Mouse (Mus musculus): ENCODE data around the gene 2810004N23Rik. TPM values are rescaled to one million over a fixed set of nuclear protein-coding genes. Genes with fewer than 3 reads are reported as not detected.
A peak's percentile ranks its signal among the peaks of the same experiment; 100 is the strongest.

The 2810004N23Rik gene
- total RNA-seq, 2 experiments from 2014 or later: 20.3 to 21.6 TPM

- no peak for DNase-seq (ENCODE audit: low spot score in 2 of 2)
- intact Hi-C loops (cut with DNase I): no loop called here
Observed at GRCm38 (mm10) chr8:124830050-124830449, 32.9 kb downstream of the 2810004N23Rik start.

GRCm38 (mm10) chr8:124828561-124829240 lies 34.2 kb downstream of the 2810004N23Rik start:
- DNase-seq (ENCODE audit: low spot score in 2 of 2): peak; percentile 18 to 72
- intact Hi-C loops (cut with DNase I): loop anchor here (5.0 kb wide), 2 partner anchors 36 to 76 kb away; partner anchors contain the start of genes Fam89a and Trim67

GRCm38 (mm10) chr8:124827387-124827786 lies 35.5 kb downstream of the 2810004N23Rik start:
- intact Hi-C loops (cut with DNase I): loop anchor here (5.0 kb wide), 2 partner anchors 35 to 75 kb away; partner anchors contain the start of genes Fam89a and Trim67
- peak; percentile 40 to 58 for DNase-seq (ENCODE audit: low spot score in 2 of 2)

- intact Hi-C loops (cut with DNase I): loop anchor here (5.0 kb wide), 2 partner anchors 34 to 74 kb away; partner anchors contain the start of genes Fam89a and Trim67
- peak in 1 of 2 experiments; percentile 51 for DNase-seq (ENCODE audit: low spot score in 2 of 2)
Observed at GRCm38 (mm10) chr8:124826658-124827057, 36.3 kb downstream of the 2810004N23Rik start.

- intact Hi-C loops (cut with DNase I): no loop called here
- DNase-seq (ENCODE audit: low spot score in 2 of 2): no peak
Observed at GRCm38 (mm10) chr8:124823497-124823896, 39.4 kb downstream of the 2810004N23Rik start.

GRCm38 (mm10) chr8:124820125-124820524 lies 42.8 kb downstream of the 2810004N23Rik start:
- no peak for DNase-seq (ENCODE audit: low spot score in 2 of 2)
- intact Hi-C loops (cut with DNase I): no loop called here

- intact Hi-C loops (cut with DNase I): no loop called here
- no peak for DNase-seq (ENCODE audit: low spot score in 2 of 2)
Observed at GRCm38 (mm10) chr8:124819612-124820115, 43.3 kb downstream of the 2810004N23Rik start.

GRCm38 (mm10) chr8:124817361-124817760 lies 45.6 kb downstream of the 2810004N23Rik start:
- intact Hi-C loops (cut with DNase I): no loop called here
- no peak for DNase-seq (ENCODE audit: low spot score in 2 of 2)

- DNase-seq (ENCODE audit: low spot score in 2 of 2): no peak
- intact Hi-C loops (cut with DNase I): no loop called here
Observed at GRCm38 (mm10) chr8:124816866-124817265, 46.1 kb downstream of the 2810004N23Rik start.

- no peak for DNase-seq (ENCODE audit: low spot score in 2 of 2)
- intact Hi-C loops (cut with DNase I): no loop called here
Observed at GRCm38 (mm10) chr8:124815870-124816269, 47.0 kb downstream of the 2810004N23Rik start.

- intact Hi-C loops (cut with DNase I): no loop called here
- no peak for DNase-seq (ENCODE audit: low spot score in 2 of 2)
Observed at GRCm38 (mm10) chr8:124813326-124813725, 49.6 kb downstream of the 2810004N23Rik start.

- DNase-seq (ENCODE audit: low spot score in 2 of 2): no peak
- intact Hi-C loops (cut with DNase I): no loop called here
Observed at GRCm38 (mm10) chr8:124810689-124811394, 52.1 kb downstream of the 2810004N23Rik start.

- intact Hi-C loops (cut with DNase I): no loop called here
- no peak for DNase-seq (ENCODE audit: low spot score in 2 of 2)
Observed at GRCm38 (mm10) chr8:124810056-124810610, 52.8 kb downstream of the 2810004N23Rik start.

- DNase-seq (ENCODE audit: low spot score in 2 of 2): no peak
Observed at GRCm38 (mm10) chr8:124809419-124809818, 53.5 kb downstream of the 2810004N23Rik start.

GRCm38 (mm10) chr8:124805990-124806389 lies 56.9 kb downstream of the 2810004N23Rik start:
- DNase-seq (ENCODE audit: low spot score in 2 of 2): no peak
- intact Hi-C loops (cut with DNase I): no loop called here

More at GRCm38 (mm10) chr8:124809419-124809818, 53.5 kb downstream of the 2810004N23Rik start:
- intact Hi-C loops (cut with DNase I): no loop called here

- intact Hi-C loops (cut with DNase I): no loop called here
- DNase-seq (ENCODE audit: low spot score in 2 of 2): no peak
Observed at GRCm38 (mm10) chr8:124803824-124804702, 58.9 kb downstream of the 2810004N23Rik start.

GRCm38 (mm10) chr8:124800542-124800941 lies 62.4 kb downstream of the 2810004N23Rik start:
- DNase-seq (ENCODE audit: low spot score in 2 of 2): no peak
- intact Hi-C loops (cut with DNase I): no loop called here

- intact Hi-C loops (cut with DNase I): no loop called here
- no peak for DNase-seq (ENCODE audit: low spot score in 2 of 2)
Observed at GRCm38 (mm10) chr8:124795781-124796488, 67.0 kb downstream of the 2810004N23Rik start.

GRCm38 (mm10) chr8:124794486-124794780 lies 68.5 kb downstream of the 2810004N23Rik start:
- intact Hi-C loops (cut with DNase I): loop anchor here (5.0 kb wide), 1 partner anchor 33 kb away; no protein-coding TSS in a partner anchor

More at GRCm38 (mm10) chr8:124794486-124794780, 68.5 kb downstream of the 2810004N23Rik start:
- DNase-seq (ENCODE audit: low spot score in 2 of 2): peak; percentile 81 to 83

All from left cerebral cortex, postnatal 25 days (tissue).